In the genomic region with DNA sequence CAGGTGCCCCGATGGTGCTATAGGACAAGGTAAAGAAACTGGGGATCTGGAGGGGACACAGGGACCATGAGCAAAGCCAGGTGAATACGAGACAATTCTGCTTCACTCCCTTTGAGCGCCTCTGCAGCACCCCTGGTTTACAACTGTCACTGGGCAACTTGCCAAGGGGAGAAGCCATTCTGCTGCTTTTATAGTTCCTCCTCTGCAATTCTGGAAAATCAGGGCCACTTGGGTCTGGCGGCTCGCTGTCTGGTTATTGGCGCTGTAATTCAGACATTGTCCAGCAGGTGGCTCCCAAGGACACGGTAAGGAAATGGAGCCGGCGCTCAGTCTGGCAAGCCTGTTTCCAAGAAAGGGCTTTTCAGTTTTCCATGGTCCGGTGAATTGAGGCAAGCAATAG, we compare ENCODE assay signal across 9 mouse cellular contexts. TPM values are rescaled to one million over a fixed set of nuclear protein-coding genes. Genes with fewer than 3 reads are reported as not detected.
DNase-seq lines count a peak whose midpoint lies in the region; ATAC-seq lines count a peak whose summit lies in the region.
"Had no signal": no experiment of that assay in that cellular context is flagged by ENCODE, and none has a peak within 500 bp of the region (broad histone marks: within the 10 kb centered on the region; RNA-seq: fewer than 3 reads in every experiment).

No protein-coding gene starts in this region.

- H3K9ac ChIP-seq in lung, embryonic 16.5 days (ENCODE audit: low read length): no peak overlapping the region
- H3K9ac ChIP-seq: heart, embryonic 15.5 days had no signal

- H3K4me3 ChIP-seq in lung, embryonic 16.5 days (ENCODE audit: low read length): no peak overlapping the region
- H3K4me3 ChIP-seq: heart, embryonic 15.5 days had no signal

- H3K36me3 ChIP-seq in lung, embryonic 16.5 days (ENCODE audit: control insufficient read depth, insufficient read depth, low read length): no peaks in the 10 kb centered on the region
- H3K36me3 ChIP-seq: heart, embryonic 15.5 days had no signal

- peak; percentile 79 for ATAC-seq in common myeloid progenitor, adult 5-6 weeks (replicated peaks; ENCODE audit: low read depth, poor library complexity, severe bottlenecking)
- ATAC-seq in lung, embryonic 16.5 days (ENCODE audit: low read depth): peak; percentile 28; the same call in 1 of the 2 replicates

- H3K4me2 ChIP-seq in lung, embryonic 16.5 days (ENCODE audit: low read depth, low read length): no peak overlapping the region
- H3K4me2 ChIP-seq: heart, embryonic 15.5 days had no signal

- H3K4me1 ChIP-seq in lung, embryonic 16.5 days (replicated peaks; ENCODE audit: control insufficient read depth, insufficient read depth, low read length): peaks cover 11% of the 10 kb centered on the region

- 6% methylated on average over 10 of the region's 10 CpGs for WGBS in lung, embryonic 16.5 days

- H3K9me3 ChIP-seq in lung, embryonic 16.5 days (ENCODE audit: control insufficient read depth, low read length): no peaks in the 10 kb centered on the region
- H3K9me3 ChIP-seq: heart, embryonic 15.5 days had no signal

- no peak overlapping the region for H3K27ac ChIP-seq in lung, embryonic 16.5 days (ENCODE audit: low read length)
- H3K27ac ChIP-seq: heart, embryonic 15.5 days had no signal

- DNase-seq in B cell, adult 2 months: peak; percentile 88 to 89
- DNase-seq in T-cell, adult 2 months (ENCODE audit: low spot score): peak; percentile 69
- peak; percentile 55 to 82 for DNase-seq in heart, adult 9 months (ENCODE audit: low spot score in 2 of 2)
- DNase-seq in layer of hippocampus, adult 18-20 months (ENCODE audit: low spot score in 2 of 2): peak; percentile 74 to 94
- DNase-seq in right cerebral cortex, postnatal 10 days (ENCODE audit: low spot score in 2 of 2): peak; percentile 88 to 93
- peak; percentile 78 for DNase-seq in urinary bladder, postnatal 10 days (ENCODE audit: low spot score)

- peaks cover 45% of the 10 kb centered on the region for H3K27me3 ChIP-seq in lung, embryonic 16.5 days (ENCODE audit: control insufficient read depth, insufficient read depth, low read depth, low read length)

RNA-seq across cellular contexts. Expression of a gene that starts 26.5 kb away (rescaled TPM):
- 15.2 and 19.5 TPM in 2 replicates for total RNA-seq in common myeloid progenitor, adult 5-6 weeks (2017)
- total RNA-seq in layer of hippocampus, adult 18-20 months (2021): 10 to 100 TPM; 10.2 to 10.6 TPM
- polyA plus RNA-seq in lung, embryonic 16.5 days (2015; fragmentation: Nextera tagmentation; extraction: Ambion mirVana): 38.3 and 39.6 TPM in 2 replicates

RNA-seq across cellular contexts. Expression of a gene that starts 51.9 kb away (rescaled TPM):
- total RNA-seq in common myeloid progenitor, adult 5-6 weeks (2017): 1.7 and 2.0 TPM in 2 replicates
- 1 to 10 TPM; 1.2 to 1.5 TPM for total RNA-seq in layer of hippocampus, adult 18-20 months (2021)
- polyA plus RNA-seq in lung, embryonic 16.5 days (2015; fragmentation: Nextera tagmentation; extraction: Ambion mirVana): 2.3 TPM in 2 replicates
